Mouse (Mus musculus): Measurements from ENCODE around the gene Clip2. TPM values are rescaled to one million over a fixed set of nuclear protein-coding genes. Genes with fewer than 3 reads are reported as not detected.

Gene Clip2
- polyA plus RNA-seq (2012; rRNA removed): 21.9 and 23.0 TPM in 2 replicates

GRCm38 (mm10) chr5:134552110-134552972 is at the start of gene Clip2:
Gene Clip2, minus strand, starts transcription at chr5:134552434.
- TF ChIP-seq POLR2A (IDR thresholded peaks at IDR 0.05; ENCODE audit: borderline replicate concordance, extremely low read depth, low read depth, low read length) (peak; percentile 26; the same call in 1 of the 2 replicates), CTCF (IDR thresholded peaks at IDR 0.05; ENCODE audit: insufficient read depth, low read length) (no peak)
- 2% methylated on average over 60 of the region's 61 CpGs for WGBS
- Histone ChIP-seq H3K4me1 (ENCODE audit: control insufficient read depth, insufficient read depth, low read length) (peaks cover 16% of the 10 kb centered on the region), H3K4me3 (replicated peaks; ENCODE audit: extremely low read depth, low read depth, low read length) (peak within 1 kb of the TSS; percentile 98)
- DNase-seq: peak; percentile 98

GRCm38 (mm10) chr5:134597711-134598110 is 45.5 kb upstream of the Clip2 start:
- Histone ChIP-seq H3K4me1 (ENCODE audit: control insufficient read depth, insufficient read depth, low read length) (no peaks in the 10 kb centered on the region), H3K4me3 (replicated peaks; ENCODE audit: extremely low read depth, low read depth, low read length) (no peak overlapping the region)
- DNase-seq: no peak
- WGBS: 79% methylated on average over 10 of the region's 10 CpGs
- TF ChIP-seq POLR2A (IDR thresholded peaks at IDR 0.05; ENCODE audit: borderline replicate concordance, extremely low read depth, low read depth, low read length) (no peak), CTCF (IDR thresholded peaks at IDR 0.05; ENCODE audit: insufficient read depth, low read length) (no peak)

GRCm38 (mm10) chr5:134593093-134593492 is 40.9 kb upstream of the Clip2 start:
- H3K4me3 ChIP-seq (replicated peaks; ENCODE audit: extremely low read depth, low read depth, low read length): no peak overlapping the region
- H3K4me1 ChIP-seq (ENCODE audit: control insufficient read depth, insufficient read depth, low read length): no peaks in the 10 kb centered on the region
- 89% methylated on average over 9 of the region's 9 CpGs for WGBS
- no peak for TF ChIP-seq POLR2A (IDR thresholded peaks at IDR 0.05; ENCODE audit: borderline replicate concordance, extremely low read depth, low read depth, low read length)
- no peak for TF ChIP-seq CTCF (IDR thresholded peaks at IDR 0.05; ENCODE audit: insufficient read depth, low read length)
- DNase-seq: no peak

GRCm38 (mm10) chr5:134592026-134592581 is 39.9 kb upstream of the Clip2 start:
- no peak for TF ChIP-seq POLR2A (IDR thresholded peaks at IDR 0.05; ENCODE audit: borderline replicate concordance, extremely low read depth, low read depth, low read length)
- no peak for TF ChIP-seq CTCF (IDR thresholded peaks at IDR 0.05; ENCODE audit: insufficient read depth, low read length)
- Histone ChIP-seq H3K4me1 (ENCODE audit: control insufficient read depth, insufficient read depth, low read length) (no peaks in the 10 kb centered on the region), H3K4me3 (replicated peaks; ENCODE audit: extremely low read depth, low read depth, low read length) (no peak overlapping the region)
- WGBS: 79% methylated on average over 11 of the region's 11 CpGs
- no peak for DNase-seq

GRCm38 (mm10) chr5:134589900-134590299 is 37.7 kb upstream of the Clip2 start:
- Histone ChIP-seq H3K4me1 (ENCODE audit: control insufficient read depth, insufficient read depth, low read length) (no peaks in the 10 kb centered on the region), H3K4me3 (replicated peaks; ENCODE audit: extremely low read depth, low read depth, low read length) (no peak overlapping the region)
- DNase-seq: no peak
- WGBS: 62% methylated on average over 3 of the region's 3 CpGs
- TF ChIP-seq POLR2A (IDR thresholded peaks at IDR 0.05; ENCODE audit: borderline replicate concordance, extremely low read depth, low read depth, low read length) (no peak), CTCF (IDR thresholded peaks at IDR 0.05; ENCODE audit: insufficient read depth, low read length) (no peak)

GRCm38 (mm10) chr5:134584798-134585197 is 32.6 kb upstream of the Clip2 start:
- no peak for DNase-seq
- H3K4me3 ChIP-seq (replicated peaks; ENCODE audit: extremely low read depth, low read depth, low read length): no peak overlapping the region
- 81% methylated on average over 5 of the region's 5 CpGs for WGBS
- TF ChIP-seq POLR2A (IDR thresholded peaks at IDR 0.05; ENCODE audit: borderline replicate concordance, extremely low read depth, low read depth, low read length): no peak
- TF ChIP-seq CTCF (IDR thresholded peaks at IDR 0.05; ENCODE audit: insufficient read depth, low read length): no peak
- peaks cover 4% of the 10 kb centered on the region for H3K4me1 ChIP-seq (ENCODE audit: control insufficient read depth, insufficient read depth, low read length)

GRCm38 (mm10) chr5:134583884-134584213 is 31.6 kb upstream of the Clip2 start:
- 54% methylated on average over 3 of the region's 3 CpGs for WGBS
- peaks cover 4% of the 10 kb centered on the region for H3K4me1 ChIP-seq (ENCODE audit: control insufficient read depth, insufficient read depth, low read length)
- DNase-seq: no peak
- no peak overlapping the region for H3K4me3 ChIP-seq (replicated peaks; ENCODE audit: extremely low read depth, low read depth, low read length)
- TF ChIP-seq CTCF (IDR thresholded peaks at IDR 0.05; ENCODE audit: insufficient read depth, low read length) (no peak), POLR2A (IDR thresholded peaks at IDR 0.05; ENCODE audit: borderline replicate concordance, extremely low read depth, low read depth, low read length) (no peak)

GRCm38 (mm10) chr5:134583006-134583883 is 31.0 kb upstream of the Clip2 start:
- peak overlapping the region; percentile 97 for H3K4me3 ChIP-seq (replicated peaks; ENCODE audit: extremely low read depth, low read depth, low read length)
- TF ChIP-seq CTCF (IDR thresholded peaks at IDR 0.05; ENCODE audit: insufficient read depth, low read length) (no peak), POLR2A (IDR thresholded peaks at IDR 0.05; ENCODE audit: borderline replicate concordance, extremely low read depth, low read depth, low read length) (no peak)
- H3K4me1 ChIP-seq (ENCODE audit: control insufficient read depth, insufficient read depth, low read length): peaks cover 4% of the 10 kb centered on the region
- no peak for DNase-seq
- WGBS: 21% methylated on average over 15 of the region's 15 CpGs

- peak; percentile 64; the same call in 1 of the 2 replicates for TF ChIP-seq POLR2A (IDR thresholded peaks at IDR 0.05; ENCODE audit: borderline replicate concordance, extremely low read depth, low read depth, low read length)
- TF ChIP-seq CTCF (IDR thresholded peaks at IDR 0.05; ENCODE audit: insufficient read depth, low read length): peak; percentile 66
- WGBS: 7% methylated on average over 30 of the region's 30 CpGs
- Histone ChIP-seq H3K4me3 (replicated peaks; ENCODE audit: extremely low read depth, low read depth, low read length) (peak overlapping the region; percentile 97), H3K4me1 (ENCODE audit: control insufficient read depth, insufficient read depth, low read length) (peaks cover 4% of the 10 kb centered on the region)
- peak; percentile 96 for DNase-seq
These were observed 30.1 kb upstream of the Clip2 start for GRCm38 (mm10) chr5:134582221-134582907.
